Mouse (Mus musculus): Measurements from ENCODE around the gene Gm20388.

GRCm38 (mm10) chr8:120347734-120348341 lies 437.2 kb downstream of the Gm20388 start:
- TF ChIP-seq CTCF (IDR thresholded peaks at IDR 0.05; ENCODE audit: insufficient read depth, low read depth, low read length) (no peak), POLR2A (IDR thresholded peaks at IDR 0.05; ENCODE audit: insufficient read depth, low read depth, low read length) (no peak)

Measured in olfactory bulb, adult 2 months (tissue).